Mouse (Mus musculus): ENCODE measurements around the gene Car15. TPM values are rescaled to one million over a fixed set of nuclear protein-coding genes. Genes with fewer than 3 reads are reported as not detected.

The Car15 gene
- total RNA-seq (2021), result 10 to 100 TPM; 12.2 to 16.4 TPM
- long read RNA-seq, experiment 1, partial matches to known transcripts, result 0 of 2 reads
- long read RNA-seq, experiment 1, other reads (novel, unspliced or antisense), result 2 of 2 reads
- long read RNA-seq, experiment 2, partial matches to known transcripts, result 1 of 1 reads
- long read RNA-seq, experiment 2, other reads (novel, unspliced or antisense), result 0 of 1 reads

GRCm38 (mm10) chr16:17838051-17838450 is at the start of gene Car15:
Gene Car15 (minus strand): TSS chr16:17838364.
- DNase-seq (ENCODE audit: extremely low spot score in 1 of 2, low spot score in 2 of 2), result no peak

GRCm38 (mm10) chr16:17884116-17884515 is 46.0 kb upstream of the Car15 start:
- intact Hi-C loops (cut with DNase I), result no loop called here
- no peak for TF ChIP-seq CTCF (IDR thresholded peaks at IDR 0.05)
- H3K27ac ChIP-seq, result no peak overlapping the region
- no peak for DNase-seq (ENCODE audit: extremely low spot score in 1 of 2, low spot score in 2 of 2)
- H3K4me3 ChIP-seq, result no peak overlapping the region

More at GRCm38 (mm10) chr16:17838051-17838450, at the start of gene Car15:
- Histone ChIP-seq H3K27ac (no peak within 1 kb of the TSS), H3K4me3 (no peak within 1 kb of the TSS)
- intact Hi-C loops (cut with DNase I), result no loop called here
- no peak for TF ChIP-seq CTCF (IDR thresholded peaks at IDR 0.05)

- no peak for TF ChIP-seq CTCF (IDR thresholded peaks at IDR 0.05)
- no peak for DNase-seq (ENCODE audit: extremely low spot score in 1 of 2, low spot score in 2 of 2)
- intact Hi-C loops (cut with DNase I), result no loop called here
- H3K27ac ChIP-seq, result no peak overlapping the region
- no peak overlapping the region for H3K4me3 ChIP-seq
Observed at GRCm38 (mm10) chr16:17882196-17882595, 44.0 kb upstream of the Car15 start.

- DNase-seq (ENCODE audit: extremely low spot score in 1 of 2, low spot score in 2 of 2), result no peak
- intact Hi-C loops (cut with DNase I), result no loop called here
- Histone ChIP-seq H3K27ac (0 out of 2 replicates have a peak overlapping the region, but pooled peaks have one; percentile 26), H3K4me3 (no peak overlapping the region)
- TF ChIP-seq CTCF (IDR thresholded peaks at IDR 0.05), result no peak
Observed at GRCm38 (mm10) chr16:17879571-17879970, 41.4 kb upstream of the Car15 start.

- no peak overlapping the region for H3K4me3 ChIP-seq
- no peak for DNase-seq (ENCODE audit: extremely low spot score in 1 of 2, low spot score in 2 of 2)
- H3K27ac ChIP-seq, result no peak overlapping the region
- no peak for TF ChIP-seq CTCF (IDR thresholded peaks at IDR 0.05)
- intact Hi-C loops (cut with DNase I), result no loop called here
Observed at GRCm38 (mm10) chr16:17876096-17876495, 37.9 kb upstream of the Car15 start.

- intact Hi-C loops (cut with DNase I), result no loop called here
- no peak for DNase-seq (ENCODE audit: extremely low spot score in 1 of 2, low spot score in 2 of 2)
- Histone ChIP-seq H3K27ac (no peak overlapping the region), H3K4me3 (no peak overlapping the region)
- TF ChIP-seq CTCF (IDR thresholded peaks at IDR 0.05), result no peak
Observed at GRCm38 (mm10) chr16:17875174-17875573, 37.0 kb upstream of the Car15 start.

GRCm38 (mm10) chr16:17872995-17873394 is 34.8 kb upstream of the Car15 start:
- TF ChIP-seq CTCF (IDR thresholded peaks at IDR 0.05), result no peak
- no peak for DNase-seq (ENCODE audit: extremely low spot score in 1 of 2, low spot score in 2 of 2)
- intact Hi-C loops (cut with DNase I), result no loop called here
- Histone ChIP-seq H3K27ac (no peak overlapping the region), H3K4me3 (no peak overlapping the region)

GRCm38 (mm10) chr16:17871248-17871647 is 33.1 kb upstream of the Car15 start:
- DNase-seq (ENCODE audit: extremely low spot score in 1 of 2, low spot score in 2 of 2), result no peak
- no peak for TF ChIP-seq CTCF (IDR thresholded peaks at IDR 0.05)
- Histone ChIP-seq H3K4me3 (no peak overlapping the region), H3K27ac (no peak overlapping the region)
- intact Hi-C loops (cut with DNase I), result no loop called here

GRCm38 (mm10) chr16:17865770-17866169 is 27.6 kb upstream of the Car15 start:
- Histone ChIP-seq H3K4me3 (no peak overlapping the region), H3K27ac (no peak overlapping the region)
- no peak for DNase-seq (ENCODE audit: extremely low spot score in 1 of 2, low spot score in 2 of 2)
- intact Hi-C loops (cut with DNase I), result no loop called here
- TF ChIP-seq CTCF (IDR thresholded peaks at IDR 0.05), result no peak

- no peak for DNase-seq (ENCODE audit: extremely low spot score in 1 of 2, low spot score in 2 of 2)
- intact Hi-C loops (cut with DNase I), result no loop called here
- no peak overlapping the region for H3K27ac ChIP-seq
- H3K4me3 ChIP-seq, result no peak overlapping the region
- no peak for TF ChIP-seq CTCF (IDR thresholded peaks at IDR 0.05)
Observed at GRCm38 (mm10) chr16:17865293-17865692, 27.1 kb upstream of the Car15 start.

- TF ChIP-seq CTCF (IDR thresholded peaks at IDR 0.05), result peak; percentile 47
- Histone ChIP-seq H3K4me3 (no peak overlapping the region), H3K27ac (no peak overlapping the region)
- DNase-seq (ENCODE audit: extremely low spot score in 1 of 2, low spot score in 2 of 2), result no peak
- intact Hi-C loops (cut with DNase I), result no loop called here
Observed at GRCm38 (mm10) chr16:17858592-17858991, 20.4 kb upstream of the Car15 start.

- DNase-seq (ENCODE audit: extremely low spot score in 1 of 2, low spot score in 2 of 2), result no peak
- Histone ChIP-seq H3K27ac (no peak overlapping the region), H3K4me3 (no peak overlapping the region)
- no peak for TF ChIP-seq CTCF (IDR thresholded peaks at IDR 0.05)
- intact Hi-C loops (cut with DNase I), result no loop called here
Observed at GRCm38 (mm10) chr16:17857157-17857556, 19.0 kb upstream of the Car15 start.

- no peak for TF ChIP-seq CTCF (IDR thresholded peaks at IDR 0.05)
- Histone ChIP-seq H3K27ac (no peak overlapping the region), H3K4me3 (no peak overlapping the region)
- no peak for DNase-seq (ENCODE audit: extremely low spot score in 1 of 2, low spot score in 2 of 2)
- intact Hi-C loops (cut with DNase I), result no loop called here
Observed at GRCm38 (mm10) chr16:17853263-17853662, 15.1 kb upstream of the Car15 start.

Data from left cerebral cortex, adult 2 months (tissue).